Mouse (Mus musculus) ES-E14 (cell line): ENCODE results near the gene Fam92b.

Experiments
- HCFC1 ChIP-seq: IDR thresholded peaks from 2 replicates; pipeline ENCODE4 v1.6.1; 2012; ENCODE audit warnings: low read length, inconsistent platforms, borderline replicate concordance; ENCODE audit not compliant: insufficient read depth
- MAFK ChIP-seq: IDR thresholded peaks from 2 replicates; pipeline ENCODE4 v1.6.1; 2014; ENCODE audit warnings: mild to moderate bottlenecking, low read depth, low read length, inconsistent platforms; ENCODE audit not compliant: insufficient read depth
- ZC3H11A ChIP-seq: IDR thresholded peaks from 2 replicates; pipeline ENCODE4 v1.6.1; 2012; ENCODE audit warnings: low read depth, mild to moderate bottlenecking, inconsistent platforms, low read length, borderline replicate concordance
- ZNF384 ChIP-seq: IDR thresholded peaks from 2 replicates; pipeline ENCODE4 v1.6.1; 2012; ENCODE audit warnings: low read depth, low read length, inconsistent platforms

DNA sequence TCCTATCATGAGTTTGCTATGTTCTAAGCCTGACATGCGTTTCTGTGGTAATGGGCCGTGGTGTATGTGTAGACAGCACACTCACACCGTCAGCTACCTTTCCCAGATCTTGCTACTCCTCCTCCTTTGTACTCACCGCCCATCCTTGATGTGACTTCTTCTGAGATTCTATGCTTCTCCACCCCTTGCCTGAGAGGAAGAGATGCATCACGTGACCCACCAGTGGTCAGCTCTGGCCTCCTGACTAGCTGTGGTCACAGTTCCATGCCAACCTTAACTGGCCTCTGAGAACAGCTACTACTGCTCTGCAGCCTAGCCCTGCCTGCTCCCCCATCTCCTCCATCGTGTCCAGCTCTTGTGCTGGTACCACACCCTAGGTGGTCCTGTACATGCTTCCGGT is 41.6 kb downstream of the Fam92b start:
- no peak for TF ChIP-seq MAFK
- TF ChIP-seq ZC3H11A, result no peak
- TF ChIP-seq ZNF384, result no peak
- no peak for TF ChIP-seq HCFC1
